Mouse (Mus musculus) hindbrain, embryonic 13.5 days (tissue): ENCODE results near the gene Tmem185b. TPM values are rescaled to one million over a fixed set of nuclear protein-coding genes. Genes with fewer than 3 reads are reported as not detected.

Source experiments
- polyA plus RNA-seq: library from polyadenylated mRNA; unstranded; fragments of >200 nt; fragmentation: Nextera tagmentation; extraction: Ambion mirVana; gene quantifications from 2 replicates; pipeline ENCODE4 v1.2.1, GENCODE M21; 2015

Gene Tmem185b
- polyA plus RNA-seq, 1 experiment from 2014 or later, result 20.5 TPM

Other genes starting within 250 kb of the Tmem185b start
- 2.2 and 2.7 TPM in 2 replicates for gene Inhbb, start 103.9 kb upstream of the Tmem185b start, polyA plus RNA-seq
- 67.3 and 69.0 TPM in 2 replicates for gene Ralb, start 21.4 kb upstream of the Tmem185b start, polyA plus RNA-seq
- gene Epb41l5, start 122.8 kb downstream of the Tmem185b start, polyA plus RNA-seq, result 18.5 and 19.0 TPM in 2 replicates